Mouse (Mus musculus): ENCODE measurements at regions not wholly inside any gene's neighbourhood (a gene's known extent, or its start where the extent isn't known, plus 50 kb on each side); places are given as distances from the start of the nearest gene placed in this dataset.

- no peak for TF ChIP-seq POLR2A (IDR thresholded peaks at IDR 0.05; ENCODE audit: low read depth, low read length)
- no peak for TF ChIP-seq CTCF (conservative IDR thresholded peaks at IDR 0.05; ENCODE audit: insufficient read depth, insufficient read length, low read depth, low read length)
Measured at GRCm38 (mm10) chr10:117457701-117457950, 77.8 kb upstream of the Cpsf6 start.

Measured in kidney, adult 2 months (tissue).